Mouse (Mus musculus): ENCODE results near the gene Kbtbd13. TPM values are rescaled to one million over a fixed set of nuclear protein-coding genes. Genes with fewer than 3 reads are reported as not detected.

Kbtbd13 gene
- polyA plus RNA-seq, 1 experiment from 2014 or later = 1.3 TPM

DNA sequence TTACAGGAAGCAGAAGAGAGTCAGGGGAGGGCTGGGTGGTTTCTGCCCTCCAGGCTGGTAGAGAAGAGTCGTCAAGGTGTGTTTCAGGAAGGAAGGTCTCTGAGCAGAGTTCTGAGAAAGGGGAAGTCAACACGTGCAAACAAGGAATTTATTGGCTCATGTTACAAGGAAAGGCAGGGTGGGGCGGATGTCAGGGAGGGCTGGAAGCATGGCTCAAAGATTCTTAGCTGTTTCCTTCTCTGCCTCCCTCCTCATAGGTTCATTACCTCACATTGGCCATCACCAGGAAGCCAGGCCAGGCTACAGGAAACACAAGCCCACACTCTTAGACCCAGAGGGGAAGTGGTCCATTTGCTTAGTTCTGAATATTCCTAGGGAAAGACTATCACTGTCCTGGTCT lies 32.9 kb upstream of the Kbtbd13 start:
- no peak for ATAC-seq (ENCODE audit: insufficient read depth, low FRiP score)
- no peaks in the 10 kb centered on the region for H3K4me1 ChIP-seq (ENCODE audit: control insufficient read depth, insufficient read depth, low read length)
- no peak overlapping the region for H3K9ac ChIP-seq (ENCODE audit: low read length)
- H3K9me3 ChIP-seq (replicated peaks; ENCODE audit: control insufficient read depth, low read length) = no peaks in the 10 kb centered on the region
- 17% methylated on average over 3 of the region's 3 CpGs for WGBS
- H3K36me3 ChIP-seq (ENCODE audit: control insufficient read depth, insufficient read depth, low read length) = no peaks in the 10 kb centered on the region
- no peak overlapping the region for H3K4me2 ChIP-seq (ENCODE audit: low read depth, low read length)
- H3K27me3 ChIP-seq (ENCODE audit: control insufficient read depth, insufficient read depth, low read length) = no peaks in the 10 kb centered on the region
- no peak overlapping the region for H3K4me3 ChIP-seq (replicated peaks; ENCODE audit: low read length)
- H3K27ac ChIP-seq (ENCODE audit: low read length) = no peak overlapping the region

DNA sequence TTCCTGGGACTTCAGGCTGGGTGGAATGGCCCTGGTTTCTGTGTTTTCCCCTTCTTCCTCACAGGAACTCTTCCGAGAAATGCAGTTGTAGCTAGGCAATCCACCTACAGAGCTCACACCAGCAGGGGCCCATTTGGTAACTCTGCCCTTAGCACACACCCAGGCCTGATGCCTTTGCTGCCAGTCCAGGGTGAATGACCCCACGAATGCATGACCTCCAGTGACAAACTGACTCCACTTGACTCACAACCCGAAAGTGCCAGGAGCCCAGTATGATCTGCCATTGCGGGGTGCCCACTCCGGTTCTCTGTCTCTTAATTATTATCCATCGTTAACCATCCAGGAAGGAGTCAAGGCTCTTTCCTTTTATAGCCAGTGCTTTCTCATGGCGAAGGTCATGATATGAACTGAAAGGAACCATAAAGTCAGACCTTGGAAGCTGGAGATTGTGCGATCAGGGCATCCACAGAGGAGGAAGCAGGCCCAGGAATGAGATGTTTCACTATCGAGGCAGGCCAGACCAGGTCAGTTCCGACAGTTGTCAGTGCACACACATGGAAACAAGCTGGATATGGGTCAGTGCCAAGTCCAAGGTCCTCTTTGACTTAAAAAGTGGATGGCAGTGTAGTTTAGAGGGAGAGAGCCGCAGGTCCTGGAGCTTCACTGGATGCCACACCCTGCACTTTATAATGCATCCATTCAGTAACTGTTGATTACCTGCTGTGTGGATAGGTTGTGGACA lies 31.5 kb upstream of the Kbtbd13 start, which contains the start of gene Slc51b:
TSS of gene Slc51b (minus strand) at position 196 of the 742 bp plus-strand sequence.
- Histone ChIP-seq H3K9ac (ENCODE audit: low read length) (no peak within 1 kb of the TSS), H3K9me3 (replicated peaks; ENCODE audit: control insufficient read depth, low read length) (no peaks in the 10 kb centered on the region), H3K4me1 (ENCODE audit: control insufficient read depth, insufficient read depth, low read length) (no peaks in the 10 kb centered on the region), H3K4me2 (ENCODE audit: low read depth, low read length) (no peak within 1 kb of the TSS), H3K27me3 (ENCODE audit: control insufficient read depth, insufficient read depth, low read length) (no peaks in the 10 kb centered on the region), H3K4me3 (replicated peaks; ENCODE audit: low read length) (no peak within 1 kb of the TSS), H3K36me3 (ENCODE audit: control insufficient read depth, insufficient read depth, low read length) (no peaks in the 10 kb centered on the region), H3K27ac (ENCODE audit: low read length) (no peak within 1 kb of the TSS)
- 76% methylated on average over 11 of the region's 11 CpGs for WGBS
- ATAC-seq (ENCODE audit: insufficient read depth, low FRiP score) = no peak

DNA sequence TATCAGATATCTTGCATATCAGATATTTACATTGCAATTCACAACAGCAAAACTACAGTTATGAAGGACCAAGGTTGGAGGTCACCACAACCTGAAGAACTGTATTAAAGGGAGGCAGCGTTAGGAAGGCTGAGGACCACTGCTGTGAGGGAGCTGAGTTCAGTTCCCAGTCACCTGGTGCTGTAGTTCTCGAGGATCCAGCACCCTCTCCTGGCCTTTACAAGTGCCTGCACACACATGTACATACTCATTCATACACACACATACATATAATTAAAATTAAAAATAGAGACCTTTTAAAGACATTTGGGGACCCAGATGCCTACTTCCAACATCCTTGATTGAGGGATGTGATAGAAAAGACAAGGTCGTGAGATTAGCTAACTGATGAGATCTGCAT lies 28.2 kb upstream of the Kbtbd13 start:
- Histone ChIP-seq H3K27me3 (ENCODE audit: control insufficient read depth, insufficient read depth, low read length) (no peaks in the 10 kb centered on the region), H3K4me2 (ENCODE audit: low read depth, low read length) (no peak overlapping the region), H3K27ac (ENCODE audit: low read length) (no peak overlapping the region), H3K4me1 (ENCODE audit: control insufficient read depth, insufficient read depth, low read length) (no peaks in the 10 kb centered on the region), H3K9me3 (replicated peaks; ENCODE audit: control insufficient read depth, low read length) (no peaks in the 10 kb centered on the region), H3K4me3 (replicated peaks; ENCODE audit: low read length) (no peak overlapping the region), H3K9ac (ENCODE audit: low read length) (no peak overlapping the region), H3K36me3 (ENCODE audit: control insufficient read depth, insufficient read depth, low read length) (no peaks in the 10 kb centered on the region)
- 67% methylated on average over 3 of the region's 3 CpGs for WGBS
- ATAC-seq (ENCODE audit: insufficient read depth, low FRiP score) = no peak

DNA sequence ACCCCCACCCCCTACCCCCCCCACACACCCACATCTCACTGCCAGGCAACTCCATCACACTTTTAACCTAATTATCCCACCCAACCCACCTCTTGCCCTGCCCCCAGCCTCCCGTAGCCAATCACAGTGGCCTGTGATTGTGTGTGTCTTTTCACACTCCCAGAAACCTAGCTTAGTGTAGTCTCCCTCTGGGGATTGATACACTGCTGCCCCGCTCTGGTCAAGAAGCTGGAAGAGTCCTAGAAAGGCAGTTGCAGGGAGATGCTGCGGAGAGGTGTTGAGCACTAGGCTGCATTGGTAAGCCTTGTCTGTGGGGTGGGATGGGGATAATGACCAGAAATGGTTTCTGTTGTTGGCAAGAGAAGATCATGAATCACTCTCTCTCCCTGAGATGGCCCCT lies 26.3 kb upstream of the Kbtbd13 start:
- no peaks in the 10 kb centered on the region for H3K4me1 ChIP-seq (ENCODE audit: control insufficient read depth, insufficient read depth, low read length)

DNA sequence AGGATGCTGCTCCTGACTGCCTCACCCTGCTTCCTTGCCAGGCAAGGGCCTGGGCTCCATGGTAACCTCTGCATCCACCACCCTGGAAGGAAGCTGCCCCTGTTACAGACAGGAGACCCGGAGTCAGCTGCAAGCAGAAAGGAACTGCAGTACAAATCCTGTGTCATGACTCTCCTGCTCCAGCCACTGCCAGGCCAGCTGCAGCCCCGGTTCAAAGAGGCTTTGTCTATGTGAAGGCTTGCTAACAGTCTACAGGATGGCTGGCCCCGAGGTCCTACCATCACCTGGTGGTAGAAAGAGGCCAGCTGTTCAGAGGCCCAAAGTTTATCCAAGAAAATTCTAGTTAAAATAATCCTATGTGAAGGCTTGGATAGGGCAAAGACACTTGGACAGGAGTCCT lies 19.9 kb upstream of the Kbtbd13 start:
- H3K27me3 ChIP-seq (ENCODE audit: control insufficient read depth, insufficient read depth, low read length) = no peaks in the 10 kb centered on the region
- no peaks in the 10 kb centered on the region for H3K4me1 ChIP-seq (ENCODE audit: control insufficient read depth, insufficient read depth, low read length)
- ATAC-seq (ENCODE audit: insufficient read depth, low FRiP score) = no peak
- WGBS = 52% methylated on average over 3 of the region's 3 CpGs
- H3K9ac ChIP-seq (ENCODE audit: low read length) = no peak overlapping the region
- H3K9me3 ChIP-seq (replicated peaks; ENCODE audit: control insufficient read depth, low read length) = no peaks in the 10 kb centered on the region
- no peak overlapping the region for H3K27ac ChIP-seq (ENCODE audit: low read length)
- no peaks in the 10 kb centered on the region for H3K36me3 ChIP-seq (ENCODE audit: control insufficient read depth, insufficient read depth, low read length)
- H3K4me2 ChIP-seq (ENCODE audit: low read depth, low read length) = no peak overlapping the region
- H3K4me3 ChIP-seq (replicated peaks; ENCODE audit: low read length) = no peak overlapping the region

More for the DNA sequence above, 26.3 kb upstream of the Kbtbd13 start:
- Histone ChIP-seq H3K36me3 (ENCODE audit: control insufficient read depth, insufficient read depth, low read length) (no peaks in the 10 kb centered on the region), H3K9me3 (replicated peaks; ENCODE audit: control insufficient read depth, low read length) (no peaks in the 10 kb centered on the region), H3K27ac (ENCODE audit: low read length) (no peak overlapping the region), H3K4me3 (replicated peaks; ENCODE audit: low read length) (no peak overlapping the region), H3K4me2 (ENCODE audit: low read depth, low read length) (no peak overlapping the region), H3K27me3 (ENCODE audit: control insufficient read depth, insufficient read depth, low read length) (no peaks in the 10 kb centered on the region), H3K9ac (ENCODE audit: low read length) (no peak overlapping the region)
- WGBS = 35% methylated on average over 3 of the region's 3 CpGs
- no peak for ATAC-seq (ENCODE audit: insufficient read depth, low FRiP score)

DNA sequence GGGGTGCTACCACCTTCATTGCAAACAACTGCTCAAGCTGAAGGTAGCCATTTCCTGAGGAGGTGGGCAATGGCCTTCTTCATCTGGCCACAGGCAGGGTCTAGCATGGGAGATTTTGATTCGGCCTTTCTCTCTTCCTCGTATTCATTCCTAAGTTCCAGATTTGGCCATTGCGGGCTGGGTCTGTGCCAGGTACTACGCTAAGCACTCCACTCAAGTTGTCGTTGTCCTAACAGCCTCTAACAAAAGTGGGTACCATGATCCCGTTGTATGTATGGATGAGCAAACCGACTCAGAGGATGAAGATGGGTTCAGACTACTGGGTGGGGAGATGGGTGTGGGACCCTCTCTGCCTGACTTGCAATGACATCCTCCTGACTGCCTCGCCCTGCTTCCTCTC lies 18.9 kb upstream of the Kbtbd13 start:
- no peaks in the 10 kb centered on the region for H3K9me3 ChIP-seq (replicated peaks; ENCODE audit: control insufficient read depth, low read length)
- H3K27me3 ChIP-seq (ENCODE audit: control insufficient read depth, insufficient read depth, low read length) = no peaks in the 10 kb centered on the region
- H3K4me3 ChIP-seq (replicated peaks; ENCODE audit: low read length) = no peak overlapping the region
- no peaks in the 10 kb centered on the region for H3K4me1 ChIP-seq (ENCODE audit: control insufficient read depth, insufficient read depth, low read length)
- H3K27ac ChIP-seq (ENCODE audit: low read length) = no peak overlapping the region
- H3K36me3 ChIP-seq (ENCODE audit: control insufficient read depth, insufficient read depth, low read length) = no peaks in the 10 kb centered on the region
- WGBS = 90% methylated on average over 8 of the region's 8 CpGs
- no peak for ATAC-seq (ENCODE audit: insufficient read depth, low FRiP score)
- H3K9ac ChIP-seq (ENCODE audit: low read length) = no peak overlapping the region
- H3K4me2 ChIP-seq (ENCODE audit: low read depth, low read length) = no peak overlapping the region

DNA sequence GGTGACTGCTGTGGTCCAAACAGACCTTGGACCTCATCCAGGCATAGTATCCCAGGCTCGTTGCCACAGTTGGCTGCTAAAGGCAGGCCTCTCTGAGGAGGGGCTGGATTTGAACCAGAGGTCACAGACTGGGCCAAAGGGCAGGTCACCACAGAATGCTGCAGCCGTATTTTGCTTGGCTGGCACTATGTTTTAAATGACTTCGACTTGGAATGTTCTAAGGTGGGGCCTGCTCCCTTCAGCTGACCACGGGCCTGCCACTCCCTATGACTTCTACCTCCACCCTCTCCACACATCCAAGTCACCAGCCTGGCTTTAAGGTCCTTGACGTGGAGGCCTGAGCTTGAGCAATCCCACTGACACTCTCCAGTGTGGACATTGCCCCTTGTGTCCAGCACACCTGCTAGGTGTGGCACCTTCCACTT lies 17.4 kb upstream of the Kbtbd13 start:
- H3K27ac ChIP-seq (ENCODE audit: low read length) = no peak overlapping the region
- no peak overlapping the region for H3K9ac ChIP-seq (ENCODE audit: low read length)
- 52% methylated on average over 5 of the region's 5 CpGs for WGBS

DNA sequence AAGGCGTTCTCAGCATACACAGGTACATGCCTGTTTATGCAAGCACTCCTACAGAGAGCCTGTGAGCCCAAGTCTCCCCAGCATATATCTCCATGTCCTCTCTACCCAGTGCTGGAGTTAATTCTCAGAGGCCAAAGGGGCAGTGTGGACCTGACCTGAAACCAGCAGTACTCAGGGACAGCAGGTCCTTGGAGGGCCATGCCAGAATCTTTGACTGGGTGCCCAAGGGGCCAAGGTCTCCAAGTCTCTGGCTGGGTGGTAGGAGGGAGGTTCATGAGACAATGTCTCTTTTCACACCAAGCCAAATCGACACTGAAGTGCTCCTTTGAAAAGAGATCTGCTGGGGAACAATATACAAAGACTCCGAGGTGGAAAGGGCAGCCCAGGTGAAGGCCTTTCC lies 16.4 kb upstream of the Kbtbd13 start:
- H3K9ac ChIP-seq (ENCODE audit: low read length) = no peak overlapping the region
- H3K27me3 ChIP-seq (ENCODE audit: control insufficient read depth, insufficient read depth, low read length) = no peaks in the 10 kb centered on the region
- H3K4me2 ChIP-seq (ENCODE audit: low read depth, low read length) = no peak overlapping the region
- H3K36me3 ChIP-seq (ENCODE audit: control insufficient read depth, insufficient read depth, low read length) = no peaks in the 10 kb centered on the region
- no peak for ATAC-seq (ENCODE audit: insufficient read depth, low FRiP score)
- no peak overlapping the region for H3K27ac ChIP-seq (ENCODE audit: low read length)
- WGBS = 79% methylated on average over 3 of the region's 3 CpGs
- no peak overlapping the region for H3K4me3 ChIP-seq (replicated peaks; ENCODE audit: low read length)
- 0 out of 2 replicates have a peak, but pooled peaks cover 2% of the 10 kb centered on the region for H3K4me1 ChIP-seq (ENCODE audit: control insufficient read depth, insufficient read depth, low read length)
- no peaks in the 10 kb centered on the region for H3K9me3 ChIP-seq (replicated peaks; ENCODE audit: control insufficient read depth, low read length)

More for the DNA sequence above, 17.4 kb upstream of the Kbtbd13 start:
- peak; percentile 83 for ATAC-seq (ENCODE audit: insufficient read depth, low FRiP score)
- no peaks in the 10 kb centered on the region for H3K27me3 ChIP-seq (ENCODE audit: control insufficient read depth, insufficient read depth, low read length)
- H3K4me3 ChIP-seq (replicated peaks; ENCODE audit: low read length) = no peak overlapping the region
- H3K36me3 ChIP-seq (ENCODE audit: control insufficient read depth, insufficient read depth, low read length) = no peaks in the 10 kb centered on the region
- H3K4me1 ChIP-seq (ENCODE audit: control insufficient read depth, insufficient read depth, low read length) = 0 out of 2 replicates have a peak, but pooled peaks cover 2% of the 10 kb centered on the region
- H3K9me3 ChIP-seq (replicated peaks; ENCODE audit: control insufficient read depth, low read length) = no peaks in the 10 kb centered on the region
- H3K4me2 ChIP-seq (ENCODE audit: low read depth, low read length) = no peak overlapping the region

DNA sequence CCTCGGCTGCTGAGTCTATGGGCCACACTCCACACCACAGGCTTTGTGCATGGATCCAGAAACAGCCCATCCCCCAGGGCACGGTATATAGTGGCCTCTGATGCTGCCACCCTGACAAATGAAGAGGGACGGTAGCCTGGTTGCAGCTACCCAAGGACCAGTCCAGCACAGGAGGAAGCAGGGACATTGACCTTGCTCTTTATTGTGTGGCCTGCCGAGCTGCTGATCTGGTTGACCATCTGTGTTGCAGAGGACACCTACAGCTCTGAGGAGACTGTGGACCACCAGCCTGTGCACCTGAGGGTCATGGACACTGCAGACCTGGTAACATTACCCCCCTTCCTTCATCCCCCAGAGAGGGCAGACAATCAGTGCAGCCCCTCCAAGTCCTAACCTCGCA lies 15.9 kb upstream of the Kbtbd13 start:
- whole genome bisulfite sequencing = 81% methylated on average over 5 of the region's 5 CpGs
- Histone ChIP-seq H3K4me3 (replicated peaks; ENCODE audit: low read length) (no peak overlapping the region), H3K4me1 (ENCODE audit: control insufficient read depth, insufficient read depth, low read length) (0 out of 2 replicates have a peak, but pooled peaks cover 2% of the 10 kb centered on the region), H3K27me3 (ENCODE audit: control insufficient read depth, insufficient read depth, low read length) (no peaks in the 10 kb centered on the region), H3K36me3 (ENCODE audit: control insufficient read depth, insufficient read depth, low read length) (no peaks in the 10 kb centered on the region), H3K9ac (ENCODE audit: low read length) (no peak overlapping the region), H3K27ac (ENCODE audit: low read length) (no peak overlapping the region), H3K9me3 (replicated peaks; ENCODE audit: control insufficient read depth, low read length) (no peaks in the 10 kb centered on the region), H3K4me2 (ENCODE audit: low read depth, low read length) (no peak overlapping the region)
- ATAC-seq (ENCODE audit: insufficient read depth, low FRiP score) = no peak

Data from stomach, embryonic 16.5 days (tissue).